In the genomic region with DNA sequence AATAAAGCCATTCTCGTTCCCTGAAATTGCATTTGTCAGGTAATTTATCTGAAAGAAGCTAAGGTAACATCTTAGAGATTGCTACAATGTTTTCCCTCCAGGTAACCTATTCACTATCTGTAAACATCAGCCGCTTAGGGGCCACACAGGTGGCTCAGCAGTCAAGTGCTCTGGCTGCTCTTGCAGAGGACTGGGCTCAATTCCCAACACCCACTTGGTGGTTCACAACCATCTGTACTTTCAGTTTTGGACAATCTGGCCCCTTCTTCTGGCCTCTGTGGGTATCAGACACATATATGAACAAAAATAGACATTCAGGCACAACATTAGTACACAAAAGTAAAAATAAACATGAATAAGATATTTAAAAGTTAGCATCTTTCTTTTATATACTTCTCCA, we compare ENCODE assay signal across 13 mouse cellular contexts.
DNase-seq lines count a peak whose midpoint lies in the region.
"Had no signal": no experiment of that assay in that cellular context is flagged by ENCODE, and none has a peak within 500 bp of the region (broad histone marks: within the 10 kb centered on the region; RNA-seq: fewer than 3 reads in every experiment).

No protein-coding gene starts in this region.

- DNase-seq in brain, adult 2 months (ENCODE audit: low read depth, low spot score): peak; percentile 79
- DNase-seq in cerebellum, adult 11 months: peak; percentile 6
- peak; percentile 27 for DNase-seq in cerebellum, adult 8-10 months
- DNase-seq in cerebellum, postnatal 14 days: peak; percentile 45 to 72
- no peak for DNase-seq in frontal cortex, postnatal 10 days (ENCODE audit: low spot score in 2 of 2)
- DNase-seq in heart, adult 18-20 months: no peak
- no peak for DNase-seq in embryo, embryonic 11 days
- DNase-seq: adrenal gland, adult 8-10 months; forebrain, postnatal 0 days; gastrocnemius, adult 2 months; gastrocnemius, postnatal 25 days; heart, postnatal 36 days; kidney, adult 18-20 months had no signal

Comparison
In these comparisons a context has a peak if more than half of its experiments do, and no peak if none do; other contexts are left out.
1. DNase-seq: peak in brain, adult 2 months (single experiment), cerebellum, adult 11 months (single experiment), cerebellum, adult 8-10 months (single experiment) and cerebellum, postnatal 14 days (2 of 2); none in frontal cortex, postnatal 10 days (0 of 2), heart, adult 18-20 months (0 of 2) and embryo, embryonic 11 days (single experiment).